Mouse (Mus musculus): Measurements from ENCODE around the gene Tigd4.

GRCm38 (mm10) chr3:84603212-84603611, 9.8 kb downstream of the Tigd4 start:
- no peak for TF ChIP-seq POLR2A (IDR thresholded peaks at IDR 0.05; ENCODE audit: borderline replicate concordance, low read depth, low read length)
- no peak for TF ChIP-seq CTCF (IDR thresholded peaks at IDR 0.05; ENCODE audit: low read depth, low read length)
